Mouse (Mus musculus): ENCODE measurements around the gene Trmt112. TPM values are rescaled to one million over a fixed set of nuclear protein-coding genes. Genes with fewer than 3 reads are reported as not detected.

Gene Trmt112
- polyA plus RNA-seq, 1 experiment from 2014 or later: 167 TPM

DNA sequence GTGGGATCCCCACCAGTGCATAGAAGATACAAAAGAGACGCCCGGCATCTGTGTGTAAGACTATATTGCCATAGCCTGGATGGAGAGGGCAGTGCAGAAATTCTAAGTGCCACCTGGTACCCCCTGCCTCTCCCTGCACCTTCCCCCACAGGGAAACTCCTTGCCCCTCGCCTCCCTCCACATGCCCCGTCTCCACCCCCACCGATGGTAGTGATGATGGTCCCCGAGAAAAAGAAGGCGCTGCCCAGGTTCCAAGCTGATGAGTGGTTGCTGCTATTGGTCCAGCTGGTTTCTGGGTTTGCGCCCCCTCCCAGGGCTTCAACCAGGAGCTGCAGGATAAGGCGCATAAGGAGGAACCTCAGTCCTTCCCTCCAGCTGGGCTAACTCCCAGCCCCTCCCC lies 18.6 kb downstream of the Trmt112 start:
- 10% methylated on average over 9 of the region's 9 CpGs for WGBS
- no peak overlapping the region for H3K4me2 ChIP-seq

DNA sequence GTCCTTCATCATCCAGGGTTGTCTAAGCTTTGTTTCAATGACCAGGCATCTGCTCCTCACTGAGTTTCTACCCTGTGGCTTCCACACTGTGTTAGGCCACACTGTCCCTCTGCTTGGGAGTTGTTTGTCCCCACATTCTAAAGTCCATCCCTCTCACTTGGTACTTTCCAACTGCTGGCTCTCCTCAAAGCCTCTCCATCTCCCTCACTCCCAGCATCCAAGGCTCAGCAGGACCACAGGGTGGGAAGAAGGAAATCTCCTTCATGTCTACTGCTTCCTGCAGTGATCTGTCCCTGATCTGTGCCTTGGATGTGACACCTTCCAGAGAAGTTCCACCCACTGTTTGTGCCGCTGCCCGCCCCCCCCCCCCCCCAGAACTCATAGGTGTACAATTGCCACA lies 21.5 kb downstream of the Trmt112 start:
- no peak overlapping the region for H3K4me2 ChIP-seq
- H3K9me3 ChIP-seq: peaks cover 3% of the 10 kb centered on the region; the same call in 1 of the 2 replicates
- no peak overlapping the region for H3K9ac ChIP-seq (replicated peaks)
- 6% methylated on average over 2 of the region's 2 CpGs for WGBS
- no peak overlapping the region for H3K4me3 ChIP-seq (replicated peaks)
- peaks cover 98% of the 10 kb centered on the region for H3K27me3 ChIP-seq
- no peaks in the 10 kb centered on the region for H3K36me3 ChIP-seq
- no peak for ATAC-seq (ENCODE audit: insufficient number of reproducible peaks, insufficient read depth, low FRiP score, low TSS enrichment, low read depth)
- H3K4me1 ChIP-seq (replicated peaks): peaks cover 19% of the 10 kb centered on the region
- no peak overlapping the region for H3K27ac ChIP-seq

More for the DNA sequence above, 18.6 kb downstream of the Trmt112 start:
- Histone ChIP-seq H3K9ac (replicated peaks) (no peak overlapping the region; the same call in 1 of the 2 replicates), H3K9me3 (peaks cover 6% of the 10 kb centered on the region; the same call in 1 of the 2 replicates), H3K4me1 (replicated peaks) (peaks cover 15% of the 10 kb centered on the region), H3K27me3 (peaks cover 99% of the 10 kb centered on the region), H3K4me3 (replicated peaks) (no peak overlapping the region), H3K36me3 (no peaks in the 10 kb centered on the region), H3K27ac (no peak overlapping the region)
- ATAC-seq (ENCODE audit: insufficient number of reproducible peaks, insufficient read depth, low FRiP score, low TSS enrichment, low read depth): no peak

DNA sequence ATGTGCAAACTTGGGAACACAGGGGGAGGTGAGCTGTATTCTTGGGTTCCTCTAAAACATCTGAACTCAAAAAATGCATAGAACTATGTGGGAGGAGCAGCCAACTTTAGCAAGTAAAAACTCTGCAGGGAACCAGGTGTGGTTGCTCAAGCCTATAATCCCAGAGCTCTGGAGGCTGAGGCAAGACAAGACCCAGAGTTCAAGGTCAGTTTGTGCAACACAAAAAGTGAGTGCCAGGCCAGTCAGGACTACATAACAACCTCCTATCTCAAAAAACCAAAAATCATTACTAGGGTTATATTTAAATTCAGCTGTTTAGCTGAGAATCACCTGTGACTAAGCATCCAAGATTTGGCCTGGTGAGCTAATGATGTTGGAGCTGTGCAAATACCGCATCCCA lies 22.5 kb downstream of the Trmt112 start:
- no peak overlapping the region for H3K4me3 ChIP-seq (replicated peaks)
- no peaks in the 10 kb centered on the region for H3K9me3 ChIP-seq
- no peaks in the 10 kb centered on the region for H3K36me3 ChIP-seq
- no peak overlapping the region for H3K27ac ChIP-seq
- WGBS: 50% methylated on average over 1 of the region's 1 CpGs
- H3K9ac ChIP-seq (replicated peaks): no peak overlapping the region
- no peak for ATAC-seq (ENCODE audit: insufficient number of reproducible peaks, insufficient read depth, low FRiP score, low TSS enrichment, low read depth)
- H3K27me3 ChIP-seq: peaks cover 93% of the 10 kb centered on the region
- H3K4me1 ChIP-seq (replicated peaks): peaks cover 15% of the 10 kb centered on the region
- H3K4me2 ChIP-seq: no peak overlapping the region

DNA sequence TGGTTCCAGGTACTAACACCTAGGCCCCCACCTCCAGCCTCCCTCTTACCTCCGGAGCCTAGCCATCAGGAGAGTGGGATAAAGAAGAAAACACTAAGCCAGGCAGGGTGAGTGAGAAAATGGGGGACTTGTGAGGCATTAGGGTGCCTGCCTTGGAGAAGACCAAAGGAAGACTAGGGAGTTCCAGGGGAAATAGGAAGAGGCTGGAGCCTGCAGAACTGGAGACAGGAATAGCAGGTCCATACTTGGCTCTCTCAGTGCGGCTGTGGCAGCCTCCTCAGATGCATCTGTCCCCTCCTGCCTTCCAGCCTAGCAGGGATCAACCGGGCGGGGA lies 23.6 kb downstream of the Trmt112 start:
- Histone ChIP-seq H3K4me2 (peak overlapping the region; percentile 65; the same call in 1 of the 2 replicates), H3K4me1 (replicated peaks) (peaks cover 11% of the 10 kb centered on the region), H3K4me3 (replicated peaks) (no peak overlapping the region), H3K9me3 (no peaks in the 10 kb centered on the region), H3K27ac (no peak overlapping the region), H3K9ac (replicated peaks) (no peak overlapping the region), H3K27me3 (peaks cover 89% of the 10 kb centered on the region), H3K36me3 (no peaks in the 10 kb centered on the region)
- no peak for ATAC-seq (ENCODE audit: insufficient number of reproducible peaks, insufficient read depth, low FRiP score, low TSS enrichment, low read depth)
- 23% methylated on average over 4 of the region's 4 CpGs for WGBS

DNA sequence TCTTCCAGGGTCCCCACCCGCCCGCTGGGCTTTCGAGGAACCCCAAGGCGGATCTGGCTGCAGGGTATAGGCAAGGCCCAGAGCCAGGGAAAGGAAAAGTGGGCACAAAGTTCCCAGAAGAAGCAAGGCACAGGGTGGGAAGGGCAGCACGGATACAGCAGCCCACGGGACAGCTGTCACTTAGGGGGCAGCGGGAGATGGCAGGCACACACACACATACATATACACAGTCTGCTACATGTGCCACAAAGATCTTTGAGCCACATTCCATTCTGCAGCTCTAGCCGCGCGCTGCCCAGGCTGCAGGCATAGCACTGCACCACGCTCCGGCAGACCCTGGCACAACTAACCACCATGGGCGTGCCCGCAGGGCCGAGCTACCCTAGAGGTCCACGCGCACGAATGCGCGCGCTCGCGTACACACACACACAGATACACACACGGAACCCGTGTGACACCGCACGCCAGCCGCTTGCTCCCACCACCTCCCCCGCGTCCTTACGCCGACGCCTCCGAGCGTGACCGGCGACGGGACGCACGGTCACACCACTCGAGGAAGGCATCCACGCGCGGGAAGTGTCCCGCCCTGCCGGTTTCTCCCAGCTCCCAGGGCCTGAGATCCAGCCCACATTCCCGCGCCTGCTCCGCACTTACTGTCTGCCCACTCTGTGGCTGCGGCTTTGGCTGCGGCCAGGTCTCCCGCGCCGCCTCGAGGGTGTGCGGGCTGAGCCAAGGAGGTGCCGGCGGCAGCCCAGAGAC lies 24.1 kb downstream of the Trmt112 start:
- Histone ChIP-seq H3K9ac (replicated peaks) (peak overlapping the region; percentile 60), H3K9me3 (no peaks in the 10 kb centered on the region), H3K4me2 (peak overlapping the region; percentile 65), H3K36me3 (no peaks in the 10 kb centered on the region), H3K27ac (no peak overlapping the region), H3K4me1 (replicated peaks) (peaks cover 11% of the 10 kb centered on the region), H3K27me3 (peaks cover 85% of the 10 kb centered on the region), H3K4me3 (replicated peaks) (peak overlapping the region; percentile 38)
- ATAC-seq (ENCODE audit: insufficient number of reproducible peaks, insufficient read depth, low FRiP score, low TSS enrichment, low read depth): peak; percentile 9; the same call in 1 of the 2 replicates
- 3% methylated on average over 58 of the region's 58 CpGs for WGBS

DNA sequence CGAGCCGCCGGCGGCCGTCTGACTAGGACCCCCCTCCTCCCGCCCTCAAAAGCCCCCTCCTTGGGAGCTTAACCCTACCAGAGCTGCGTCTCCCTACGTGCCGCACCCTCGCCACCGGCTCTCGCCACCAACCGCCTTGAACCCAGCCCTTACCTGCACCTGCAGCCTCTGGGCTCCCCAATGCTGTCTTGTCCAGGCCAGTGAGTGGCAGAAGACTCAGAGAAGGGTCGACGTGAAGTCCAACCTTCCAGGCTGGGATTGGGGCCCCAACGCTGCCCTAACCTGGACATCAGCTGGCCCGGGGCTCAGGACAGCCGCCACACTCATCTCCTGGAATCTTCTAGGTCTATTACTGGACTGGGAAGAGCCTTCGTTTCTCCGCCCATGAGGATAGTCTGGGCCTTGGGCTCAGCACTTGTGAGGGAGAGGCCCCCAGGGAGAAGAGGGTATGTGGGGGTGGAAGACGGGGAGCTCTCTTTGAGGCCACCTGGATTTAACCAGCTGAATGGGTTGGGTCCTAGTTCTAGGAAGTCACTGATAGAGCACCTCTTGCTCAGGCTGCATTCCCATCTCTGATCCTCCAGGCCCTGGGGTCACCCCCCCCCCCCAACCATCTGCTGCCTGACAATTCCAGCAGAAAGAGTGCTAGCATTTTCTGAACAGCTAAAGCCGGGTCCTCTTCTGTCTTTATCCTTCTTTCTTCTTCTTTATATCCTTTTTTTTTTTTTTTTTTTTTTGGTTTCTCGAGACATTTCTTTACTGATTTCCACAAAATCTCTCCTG lies 24.9 kb downstream of the Trmt112 start, which contains the start of gene Kcnk4:
Gene Kcnk4, minus strand, starts transcription at position 321 of the 783 bp plus-strand sequence.
- peak within 1 kb of the TSS; percentile 65 for H3K4me2 ChIP-seq
- no peaks in the 10 kb centered on the region for H3K9me3 ChIP-seq
- H3K36me3 ChIP-seq: no peaks in the 10 kb centered on the region
- peaks cover 11% of the 10 kb centered on the region for H3K4me1 ChIP-seq (replicated peaks)
- no peak within 1 kb of the TSS for H3K27ac ChIP-seq
- H3K27me3 ChIP-seq: peaks cover 78% of the 10 kb centered on the region
- peak within 1 kb of the TSS; percentile 60 for H3K9ac ChIP-seq (replicated peaks)
- no peak for ATAC-seq (ENCODE audit: insufficient number of reproducible peaks, insufficient read depth, low FRiP score, low TSS enrichment, low read depth)
- 9% methylated on average over 23 of the region's 23 CpGs for WGBS
- peak within 1 kb of the TSS; percentile 38 for H3K4me3 ChIP-seq (replicated peaks)

DNA sequence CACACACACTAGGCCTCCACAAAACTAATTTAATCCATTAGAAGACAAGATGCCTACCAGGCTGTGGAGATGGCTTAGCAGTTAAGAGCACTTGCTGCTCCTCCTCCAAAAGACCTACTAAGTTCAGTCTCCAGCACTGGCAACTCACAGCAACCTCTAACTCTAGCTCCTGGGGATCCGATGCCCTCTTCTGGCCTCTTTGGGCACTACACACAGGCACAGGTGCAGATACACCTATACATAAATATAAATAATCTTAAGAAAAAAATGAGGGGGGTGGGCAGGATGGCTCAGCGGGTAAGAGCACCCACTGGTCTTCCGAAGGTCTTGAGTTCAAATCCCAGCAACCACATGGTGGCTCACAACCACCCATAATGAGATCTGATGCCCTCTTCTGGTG lies 26.8 kb downstream of the Trmt112 start:
- Histone ChIP-seq H3K36me3 (no peaks in the 10 kb centered on the region), H3K4me3 (replicated peaks) (no peak overlapping the region), H3K4me1 (replicated peaks) (peaks cover 25% of the 10 kb centered on the region), H3K27me3 (peaks cover 60% of the 10 kb centered on the region), H3K9ac (replicated peaks) (no peak overlapping the region), H3K27ac (no peak overlapping the region), H3K4me2 (no peak overlapping the region), H3K9me3 (no peaks in the 10 kb centered on the region)
- ATAC-seq (ENCODE audit: insufficient number of reproducible peaks, insufficient read depth, low FRiP score, low TSS enrichment, low read depth): no peak
- WGBS: 24% methylated on average over 3 of the region's 3 CpGs

DNA sequence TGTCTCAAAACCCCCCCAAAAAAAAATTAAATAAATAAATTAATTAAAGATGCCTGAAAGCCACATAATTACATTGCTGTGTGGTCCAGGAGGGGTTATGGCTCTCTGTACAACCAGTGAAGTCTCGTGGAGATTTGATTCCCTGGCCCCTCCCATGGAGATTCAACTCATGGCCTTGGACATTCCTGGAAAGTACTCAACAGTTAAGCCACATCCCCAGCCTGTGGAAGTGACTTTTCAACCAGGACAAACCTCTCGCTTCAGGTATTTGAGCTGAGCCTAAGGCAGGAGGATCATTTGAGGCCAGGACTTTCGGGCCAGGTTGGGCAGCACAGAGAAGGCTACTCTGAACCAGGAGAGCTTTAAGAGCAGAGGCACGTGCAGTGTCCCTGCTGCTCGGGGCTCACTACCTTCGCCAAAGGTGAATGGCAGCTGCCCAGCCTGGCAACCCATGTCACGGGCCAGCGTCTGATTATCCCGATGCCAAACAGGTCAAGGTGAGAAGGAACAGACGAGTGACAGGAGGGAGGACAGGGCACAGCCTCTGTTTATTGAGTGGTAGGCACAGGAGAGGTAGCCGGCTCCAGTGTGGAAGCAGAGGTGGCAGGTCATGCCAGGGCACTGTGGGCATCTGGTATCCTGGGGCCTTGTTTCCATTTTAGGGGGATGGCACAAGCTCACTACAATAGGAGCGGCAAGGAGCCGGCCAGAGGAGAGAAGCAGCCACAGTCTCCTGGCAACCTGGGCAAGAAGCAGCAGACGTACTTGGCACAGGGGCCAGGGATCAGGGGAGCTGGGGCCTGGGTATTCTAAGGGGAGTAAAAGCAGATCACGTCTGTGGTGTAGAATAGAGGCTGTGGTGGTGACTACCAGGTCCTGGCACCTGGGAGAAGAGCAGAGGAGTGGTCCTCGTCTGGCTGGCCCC lies 28.3 kb downstream of the Trmt112 start:
- Histone ChIP-seq H3K4me3 (replicated peaks) (no peak overlapping the region), H3K9me3 (no peaks in the 10 kb centered on the region), H3K9ac (replicated peaks) (no peak overlapping the region), H3K27ac (no peak overlapping the region), H3K36me3 (no peaks in the 10 kb centered on the region), H3K4me1 (replicated peaks) (peaks cover 29% of the 10 kb centered on the region), H3K4me2 (no peak overlapping the region), H3K27me3 (peaks cover 45% of the 10 kb centered on the region)
- WGBS: 77% methylated on average over 16 of the region's 16 CpGs
- ATAC-seq (ENCODE audit: insufficient number of reproducible peaks, insufficient read depth, low FRiP score, low TSS enrichment, low read depth): no peak

DNA sequence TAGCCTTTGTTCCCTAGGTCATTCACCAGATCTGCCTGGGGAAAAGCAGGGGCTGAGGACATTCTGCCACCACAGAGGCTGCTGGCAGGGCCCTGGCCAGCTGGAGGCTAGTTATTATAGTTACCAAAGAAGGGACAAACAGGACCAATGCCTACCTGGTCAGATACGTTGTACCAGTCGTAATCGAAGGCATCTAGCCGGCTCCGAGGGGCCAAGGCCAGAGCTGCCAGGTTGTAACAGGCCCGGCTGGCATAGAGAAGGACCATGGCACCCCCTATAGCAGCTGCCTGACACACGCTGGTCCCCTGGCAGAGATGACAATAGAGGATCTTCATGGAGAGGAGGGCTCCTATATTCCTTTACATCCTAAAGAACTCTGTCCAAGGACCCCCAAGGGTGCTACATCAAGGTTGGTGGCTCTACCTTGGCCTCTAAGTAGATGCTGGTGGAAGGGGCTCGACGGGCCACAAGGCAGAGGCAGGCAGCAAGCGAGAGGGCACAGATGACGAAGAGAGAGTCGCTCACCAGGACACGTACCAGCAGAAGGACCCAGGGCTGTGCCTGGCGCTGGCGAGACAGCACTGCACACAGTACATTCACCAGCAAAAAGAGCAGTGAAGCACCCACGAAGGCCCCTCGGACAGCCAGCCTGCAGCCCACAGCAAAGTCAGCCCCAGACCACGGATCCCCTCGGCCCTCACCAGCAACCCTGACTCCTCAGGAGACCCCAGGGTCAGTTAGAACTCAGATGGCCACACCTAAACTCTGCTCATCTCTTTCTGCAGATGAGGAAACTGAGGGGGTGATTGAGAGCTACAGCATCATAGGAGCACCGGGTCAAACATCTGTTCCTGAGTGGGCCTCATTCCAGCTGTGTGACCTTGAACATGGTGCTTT lies 29.9 kb downstream of the Trmt112 start:
- H3K9me3 ChIP-seq: no peaks in the 10 kb centered on the region
- H3K4me1 ChIP-seq (replicated peaks): peaks cover 22% of the 10 kb centered on the region
- WGBS: 89% methylated on average over 20 of the region's 20 CpGs
- peaks cover 29% of the 10 kb centered on the region for H3K27me3 ChIP-seq
- ATAC-seq (ENCODE audit: insufficient number of reproducible peaks, insufficient read depth, low FRiP score, low TSS enrichment, low read depth): no peak
- no peak overlapping the region for H3K4me3 ChIP-seq (replicated peaks)
- no peak overlapping the region for H3K27ac ChIP-seq
- H3K36me3 ChIP-seq: no peaks in the 10 kb centered on the region
- no peak overlapping the region for H3K9ac ChIP-seq (replicated peaks)
- H3K4me2 ChIP-seq: no peak overlapping the region

Data from limb, embryonic 12.5 days (tissue).